Mouse (Mus musculus): ENCODE results near the gene Glipr1. TPM values are rescaled to one million over a fixed set of nuclear protein-coding genes. Genes with fewer than 3 reads are reported as not detected.
A peak's percentile ranks its signal among the peaks of the same experiment; 100 is the strongest.

Gene Glipr1
- polyA plus RNA-seq, 1 experiment from 2014 or later: 11.8 TPM

DNA sequence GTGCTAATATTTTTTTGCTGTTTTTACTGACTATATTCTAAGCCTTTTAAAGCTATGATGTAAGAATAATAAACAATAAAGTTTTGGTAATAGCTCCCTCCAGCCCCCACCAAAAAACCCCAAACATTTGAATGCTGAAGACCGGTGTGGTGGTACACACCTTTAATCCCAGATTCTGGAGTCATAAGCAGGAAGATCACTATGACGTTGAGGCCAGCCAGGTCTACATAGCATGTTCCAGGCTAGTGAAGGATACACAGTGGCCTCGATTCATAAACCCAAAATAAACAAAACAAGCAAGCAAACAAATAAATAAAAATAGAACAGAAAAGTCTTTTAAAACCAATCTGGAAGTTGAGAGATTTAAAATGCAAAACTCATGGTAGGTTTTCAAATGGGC lies 30.5 kb downstream of the Glipr1 start:
- Histone ChIP-seq H3K9me3 (ENCODE audit: control insufficient read depth) (no peaks in the 10 kb centered on the region), H3K9ac (ENCODE audit: low read depth, low read length) (no peak overlapping the region), H3K27ac (ENCODE audit: low read depth, low read length) (no peak overlapping the region), H3K4me3 (ENCODE audit: low read depth, low read length) (no peak overlapping the region), H3K4me2 (replicated peaks; ENCODE audit: low read depth) (peak overlapping the region; percentile 88; the same call in 1 of the 2 replicates), H3K27me3 (replicated peaks; ENCODE audit: control insufficient read depth, insufficient read depth, low read length) (no peaks in the 10 kb centered on the region), H3K4me1 (replicated peaks; ENCODE audit: control insufficient read depth, insufficient read depth, low read length) (no peaks in the 10 kb centered on the region; the same call in 1 of the 2 replicates), H3K36me3 (ENCODE audit: control insufficient read depth, insufficient read depth) (peaks cover 9% of the 10 kb centered on the region; the same call in 1 of the 2 replicates)
- WGBS: 81% methylated on average over 3 of the region's 3 CpGs
- no peak for TF ChIP-seq CTCF (IDR thresholded peaks at IDR 0.05; ENCODE audit: low read depth)
- no peak for ATAC-seq

GRCm38 (mm10) chr10:111966394-111966793 lies 36.0 kb downstream of the Glipr1 start:
- ATAC-seq: no peak
- H3K27ac ChIP-seq (ENCODE audit: low read depth, low read length): no peak overlapping the region
- TF ChIP-seq CTCF (IDR thresholded peaks at IDR 0.05; ENCODE audit: low read depth): peak; percentile 57
- 56% methylated on average over 4 of the region's 4 CpGs for WGBS
- H3K9me3 ChIP-seq (ENCODE audit: control insufficient read depth): no peaks in the 10 kb centered on the region
- no peak overlapping the region for H3K4me2 ChIP-seq (replicated peaks; ENCODE audit: low read depth)
- no peaks in the 10 kb centered on the region for H3K27me3 ChIP-seq (replicated peaks; ENCODE audit: control insufficient read depth, insufficient read depth, low read length)
- H3K4me1 ChIP-seq (replicated peaks; ENCODE audit: control insufficient read depth, insufficient read depth, low read length): no peaks in the 10 kb centered on the region
- H3K36me3 ChIP-seq (ENCODE audit: control insufficient read depth, insufficient read depth): no peaks in the 10 kb centered on the region
- H3K4me3 ChIP-seq (ENCODE audit: low read depth, low read length): no peak overlapping the region
- H3K9ac ChIP-seq (ENCODE audit: low read depth, low read length): no peak overlapping the region

DNA sequence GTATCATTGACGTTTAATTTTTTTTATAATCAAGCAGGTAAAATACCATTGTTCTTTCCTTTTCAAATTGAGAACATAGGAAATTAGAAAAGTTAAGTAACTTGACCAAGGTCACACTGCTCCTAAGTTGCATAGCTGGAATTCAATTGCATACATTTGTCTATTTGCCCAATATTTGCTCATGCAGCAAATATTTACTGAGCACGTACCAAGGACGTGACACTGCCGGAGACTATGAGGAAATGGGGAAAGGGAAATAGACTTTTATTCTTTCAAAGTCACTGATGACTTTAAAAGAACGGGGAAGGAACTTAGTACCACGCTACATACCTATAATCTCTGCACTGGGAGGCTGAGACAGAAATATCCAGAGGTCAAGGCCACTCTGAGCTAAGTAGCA lies 42.0 kb downstream of the Glipr1 start:
- Histone ChIP-seq H3K9ac (ENCODE audit: low read depth, low read length) (no peak overlapping the region), H3K27ac (ENCODE audit: low read depth, low read length) (no peak overlapping the region), H3K4me2 (replicated peaks; ENCODE audit: low read depth) (no peak overlapping the region), H3K4me3 (ENCODE audit: low read depth, low read length) (no peak overlapping the region), H3K36me3 (ENCODE audit: control insufficient read depth, insufficient read depth) (no peaks in the 10 kb centered on the region), H3K4me1 (replicated peaks; ENCODE audit: control insufficient read depth, insufficient read depth, low read length) (no peaks in the 10 kb centered on the region), H3K9me3 (ENCODE audit: control insufficient read depth) (no peaks in the 10 kb centered on the region), H3K27me3 (replicated peaks; ENCODE audit: control insufficient read depth, insufficient read depth, low read length) (no peaks in the 10 kb centered on the region)
- TF ChIP-seq CTCF (IDR thresholded peaks at IDR 0.05; ENCODE audit: low read depth): no peak
- WGBS: 34% methylated on average over 6 of the region's 6 CpGs
- no peak for ATAC-seq

GRCm38 (mm10) chr10:111959353-111959752 lies 43.1 kb downstream of the Glipr1 start:
- no peak for ATAC-seq
- Histone ChIP-seq H3K4me2 (replicated peaks; ENCODE audit: low read depth) (no peak overlapping the region), H3K36me3 (ENCODE audit: control insufficient read depth, insufficient read depth) (no peaks in the 10 kb centered on the region), H3K27ac (ENCODE audit: low read depth, low read length) (no peak overlapping the region), H3K27me3 (replicated peaks; ENCODE audit: control insufficient read depth, insufficient read depth, low read length) (no peaks in the 10 kb centered on the region), H3K4me1 (replicated peaks; ENCODE audit: control insufficient read depth, insufficient read depth, low read length) (no peaks in the 10 kb centered on the region), H3K9me3 (ENCODE audit: control insufficient read depth) (no peaks in the 10 kb centered on the region), H3K4me3 (ENCODE audit: low read depth, low read length) (no peak overlapping the region), H3K9ac (ENCODE audit: low read depth, low read length) (no peak overlapping the region)
- no peak for TF ChIP-seq CTCF (IDR thresholded peaks at IDR 0.05; ENCODE audit: low read depth)
- 69% methylated on average over 2 of the region's 2 CpGs for WGBS

DNA sequence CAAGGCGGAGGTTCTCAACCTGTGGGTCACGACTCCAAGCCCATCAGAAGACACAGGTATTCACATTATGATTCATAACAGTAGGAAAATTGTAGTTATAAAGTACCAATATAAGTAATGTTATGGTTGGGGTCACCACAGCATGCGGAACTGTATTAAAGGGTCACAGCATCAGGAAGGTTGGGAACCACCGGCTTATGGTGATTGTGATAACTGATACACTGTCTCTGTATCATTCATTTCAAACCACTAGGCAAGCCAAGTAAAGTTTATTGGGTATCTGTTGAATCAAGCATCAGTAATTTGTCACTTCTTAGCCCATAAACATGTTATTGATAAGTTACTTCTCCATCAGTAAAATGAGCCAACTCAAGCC lies 44.4 kb downstream of the Glipr1 start:
- Histone ChIP-seq H3K27ac (ENCODE audit: low read depth, low read length) (no peak overlapping the region), H3K9me3 (ENCODE audit: control insufficient read depth) (no peaks in the 10 kb centered on the region), H3K36me3 (ENCODE audit: control insufficient read depth, insufficient read depth) (no peaks in the 10 kb centered on the region), H3K27me3 (replicated peaks; ENCODE audit: control insufficient read depth, insufficient read depth, low read length) (no peaks in the 10 kb centered on the region), H3K4me2 (replicated peaks; ENCODE audit: low read depth) (no peak overlapping the region), H3K9ac (ENCODE audit: low read depth, low read length) (no peak overlapping the region), H3K4me1 (replicated peaks; ENCODE audit: control insufficient read depth, insufficient read depth, low read length) (no peaks in the 10 kb centered on the region), H3K4me3 (ENCODE audit: low read depth, low read length) (no peak overlapping the region)
- WGBS: 38% methylated on average over 4 of the region's 4 CpGs
- no peak for TF ChIP-seq CTCF (IDR thresholded peaks at IDR 0.05; ENCODE audit: low read depth)
- no peak for ATAC-seq

GRCm38 (mm10) chr10:111957271-111958045 lies 45.0 kb downstream of the Glipr1 start:
- H3K27ac ChIP-seq (ENCODE audit: low read depth, low read length): no peak overlapping the region
- H3K27me3 ChIP-seq (replicated peaks; ENCODE audit: control insufficient read depth, insufficient read depth, low read length): no peaks in the 10 kb centered on the region
- no peak overlapping the region for H3K4me2 ChIP-seq (replicated peaks; ENCODE audit: low read depth)
- H3K9ac ChIP-seq (ENCODE audit: low read depth, low read length): no peak overlapping the region
- no peak overlapping the region for H3K4me3 ChIP-seq (ENCODE audit: low read depth, low read length)
- H3K4me1 ChIP-seq (replicated peaks; ENCODE audit: control insufficient read depth, insufficient read depth, low read length): no peaks in the 10 kb centered on the region
- ATAC-seq: peak; percentile 16; the same call in 1 of the 2 replicates
- 64% methylated on average over 10 of the region's 10 CpGs for WGBS
- TF ChIP-seq CTCF (IDR thresholded peaks at IDR 0.05; ENCODE audit: low read depth): peak; percentile 90
- no peaks in the 10 kb centered on the region for H3K36me3 ChIP-seq (ENCODE audit: control insufficient read depth, insufficient read depth)
- H3K9me3 ChIP-seq (ENCODE audit: control insufficient read depth): no peaks in the 10 kb centered on the region

Data from intestine, postnatal 0 days (tissue).